Mouse (Mus musculus) central nervous system, embryonic 11.5 days (tissue): ENCODE data around the gene Lamc3. TPM values are rescaled to one million over a fixed set of nuclear protein-coding genes. Genes with fewer than 3 reads are reported as not detected.

Experiments
- polyA plus RNA-seq: library from polyadenylated mRNA; depleted of rRNA; stranded (reverse); fragments of >200 nt; gene quantifications from 2 replicates; pipeline ENCODE4 v1.2.3, GENCODE M21; 2012; rRNA removed

The Lamc3 gene
- 6.9 and 11.1 TPM in 2 replicates for polyA plus RNA-seq

DNA sequence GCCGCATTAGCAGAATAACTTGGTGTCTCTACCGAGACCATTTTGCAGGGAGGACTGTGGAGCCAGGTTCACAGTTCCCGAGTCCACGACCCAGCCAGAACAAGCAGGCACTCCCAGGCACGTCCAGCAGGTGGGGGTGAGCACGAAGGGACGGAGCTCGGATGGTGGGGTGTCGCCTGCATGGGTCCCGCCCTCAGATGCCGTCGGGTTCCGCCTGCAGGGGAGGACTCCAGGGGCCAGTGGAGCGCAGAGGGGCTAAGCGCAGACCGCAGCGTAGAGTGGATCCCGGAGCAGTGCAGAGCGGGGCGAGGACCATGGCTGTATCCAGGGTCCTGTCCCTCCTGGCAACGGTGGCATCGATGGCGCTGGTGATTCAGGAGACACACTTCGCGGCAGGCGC is at the start of gene Lamc3:
Gene Lamc3, plus strand, starts transcription at position 262 of the 400 bp plus-strand sequence.

DNA sequence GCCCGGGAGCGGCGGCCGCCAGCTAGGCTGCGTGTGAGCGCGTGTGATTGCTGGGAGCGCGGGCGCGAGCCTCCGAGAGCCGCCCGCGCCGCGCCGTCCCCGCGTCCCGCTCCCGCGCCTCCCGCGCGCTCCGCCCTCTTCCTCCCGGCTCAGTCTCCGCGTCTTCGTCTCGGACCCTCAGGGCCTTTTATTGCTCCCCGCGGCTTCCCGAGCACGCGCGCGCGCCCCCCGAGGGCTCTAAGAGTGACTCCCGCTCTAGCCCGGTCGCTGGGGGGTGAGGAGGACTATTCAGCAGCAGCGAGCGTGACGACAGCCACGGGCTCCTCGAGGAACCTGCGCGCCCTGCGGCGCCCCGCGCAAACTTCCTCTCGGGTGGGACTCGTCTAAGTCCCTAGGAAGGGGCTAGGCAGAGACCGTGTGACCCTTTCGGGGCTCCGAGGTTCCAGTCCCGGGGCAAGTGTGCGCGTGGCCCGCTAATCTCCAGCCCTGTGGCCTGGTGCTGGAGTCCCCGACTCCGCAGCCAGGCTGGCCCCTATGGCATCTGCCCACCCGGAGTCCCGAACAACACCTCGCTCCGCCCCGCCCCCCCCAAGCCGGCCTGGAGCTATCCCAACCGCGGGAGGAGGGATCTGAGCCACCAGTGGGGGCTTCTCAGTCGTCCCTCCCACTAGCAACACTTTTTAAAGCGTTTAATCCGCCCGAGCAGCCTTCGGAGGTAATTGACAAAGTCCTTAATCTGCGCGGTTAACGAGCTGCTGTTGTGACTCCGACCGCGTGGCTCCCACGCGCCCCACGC is 41.0 kb upstream of the Lamc3 start, which contains the start of gene Fibcd1:
Gene Fibcd1, minus strand, starts transcription at position 110 of the 796 bp plus-strand sequence.

DNA sequence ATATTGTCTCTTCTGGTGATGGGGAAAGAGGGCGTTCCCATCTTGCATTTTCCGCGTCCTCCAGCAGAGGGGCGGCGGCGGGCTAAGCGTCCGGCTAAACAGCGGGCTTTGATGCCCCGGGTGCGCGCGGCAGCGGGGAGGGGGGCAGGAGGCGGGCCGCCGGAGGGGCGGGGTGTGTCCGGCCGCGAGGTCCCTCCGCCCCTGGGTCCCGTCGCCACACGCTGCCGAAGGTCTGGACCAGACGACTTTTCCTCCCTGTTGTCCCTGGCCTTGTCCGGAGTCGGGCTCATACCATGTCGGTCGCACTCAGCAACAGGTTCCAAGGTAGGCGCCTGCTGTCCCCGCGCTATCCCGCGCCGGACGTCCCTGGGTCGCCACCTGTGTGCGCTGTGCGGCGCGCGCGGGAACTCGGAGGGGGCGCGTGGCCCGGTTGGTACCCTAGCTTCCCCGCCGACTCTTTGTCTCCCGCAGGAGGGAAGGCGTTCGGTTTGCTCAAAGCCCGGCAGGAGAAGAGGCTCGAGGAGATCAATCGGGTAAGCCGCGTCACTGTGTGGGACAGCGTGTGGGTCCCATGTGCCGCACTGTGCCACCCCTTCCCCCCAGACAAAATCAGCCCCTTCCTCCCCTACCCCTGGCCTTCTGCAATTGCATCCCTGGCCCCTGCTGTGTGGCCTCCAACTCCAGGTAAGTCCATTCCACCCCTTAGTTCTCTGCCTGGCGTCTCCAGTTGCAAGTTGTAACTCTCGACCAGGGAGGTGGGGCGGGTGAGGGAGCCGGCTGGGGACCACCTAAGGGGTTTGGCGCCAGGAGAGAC is 63.2 kb downstream of the Lamc3 start, which contains the start of gene Aif1l:
Gene Aif1l, plus strand, starts transcription at position 82 of the 814 bp plus-strand sequence.

DNA sequence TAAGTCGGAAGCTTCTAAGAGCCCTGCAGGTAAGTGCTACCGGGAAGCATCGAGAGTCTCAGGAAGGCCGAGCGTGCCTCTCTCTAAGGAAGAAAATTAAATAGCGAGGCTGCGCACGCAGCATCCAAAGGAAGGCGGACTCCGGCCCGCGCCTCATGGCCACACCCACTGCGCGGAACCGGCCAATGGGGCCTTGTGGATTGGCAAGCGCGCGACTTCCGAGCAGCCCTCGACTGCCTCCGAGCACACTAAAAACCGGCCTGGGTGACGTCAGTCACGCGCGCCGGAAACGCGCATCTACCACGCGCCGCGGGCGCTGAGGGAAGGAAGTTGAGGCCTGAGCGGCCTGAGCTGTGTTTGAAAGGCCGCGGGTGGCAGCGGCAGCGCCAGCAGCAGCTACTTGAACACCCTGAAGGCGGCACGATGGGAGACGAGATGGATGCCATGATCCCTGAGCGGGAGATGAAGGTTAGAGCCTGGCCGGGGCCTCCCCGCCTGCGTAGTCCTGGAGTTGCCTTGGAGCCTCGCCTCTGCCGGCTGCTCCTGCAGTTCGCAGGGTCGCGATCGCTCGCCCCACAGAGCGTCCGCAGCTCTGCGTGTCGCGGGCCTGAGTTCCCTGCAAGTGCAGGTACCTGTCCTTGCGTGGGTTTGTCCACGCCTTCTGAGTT is 87.2 kb downstream of the Lamc3 start, which contains the start of gene Nup214:
Gene Nup214, plus strand, starts transcription at position 296 of the 668 bp plus-strand sequence.

Other genes with a start within 250 kb of the Lamc3 start
- 11.0 and 16.9 TPM in 2 replicates for gene Prdm12, start 247.3 kb upstream of the Lamc3 start, polyA plus RNA-seq
- gene Exosc2, start 216.6 kb upstream of the Lamc3 start, polyA plus RNA-seq, result 65.4 and 72.6 TPM in 2 replicates
- gene Abl1, start 198.9 kb upstream of the Lamc3 start, polyA plus RNA-seq, result 78.4 and 93.4 TPM in 2 replicates
- 0.02 TPM in 2 replicates for gene Qrfp, start 76.7 kb upstream of the Lamc3 start, polyA plus RNA-seq
- gene Fibcd1, start 41.3 kb upstream of the Lamc3 start, polyA plus RNA-seq, result 0.92 and 1.1 TPM in 2 replicates
- gene Aif1l, start 62.8 kb downstream of the Lamc3 start, polyA plus RNA-seq, result 43.7 and 48.6 TPM in 2 replicates
- gene Nup214, start 87.1 kb downstream of the Lamc3 start, polyA plus RNA-seq, result 32.7 and 43.2 TPM in 2 replicates
- gene Fam78a, start 197.6 kb downstream of the Lamc3 start, polyA plus RNA-seq, result 3.1 and 3.8 TPM in 2 replicates
- gene Plpp7, start 208.2 kb downstream of the Lamc3 start, polyA plus RNA-seq, result 5.3 and 6.5 TPM in 2 replicates